Mouse (Mus musculus) gastrocnemius, postnatal 4 days (tissue): ENCODE measurements around the gene Gpc1. TPM values are rescaled to one million over a fixed set of nuclear protein-coding genes. Genes with fewer than 3 reads are reported as not detected.

Experiments
- microRNA-seq: library from miRNA; unstranded; fragments of <30 nt; microRNA quantifications from one replicate; pipeline ENCODE4 v1.2.0, GENCODE M21; 2021
- total RNA-seq, 2 experiments: library from RNA; stranded (reverse); gene quantifications; 2 replicates each; pipeline ENCODE4 v1.2.3; 2021

Gene Gpc1
- total RNA-seq, 2 experiments from 2014 or later, result 238 to 250 TPM

Small RNAs within 50 kb of the gene (microRNA-seq; reads per million reads assigned to microRNA genes)
- gene Mir149, result 2,209 reads per million, percentile 83 among the genes with 10 or more reads in this experiment

Other genes with a start within 250 kb of the Gpc1 start
- not detected for gene Olfr1412, start 245.9 kb upstream of the Gpc1 start, total RNA-seq
- gene Olfr1411, start 237.2 kb upstream of the Gpc1 start, total RNA-seq, result not detected
- gene Olfr1410, start 225.9 kb upstream of the Gpc1 start, total RNA-seq, result not detected
- gene Olfr12, start 213.9 kb upstream of the Gpc1 start, total RNA-seq, result not detected
- gene Cops9, start 189.7 kb upstream of the Gpc1 start, total RNA-seq, result 100 to 1,000 TPM; 241 to 255 TPM
- under 1 TPM in 1 of 2 experiments, not detected in 1; 0.57 TPM for gene Otos, start 182.8 kb upstream of the Gpc1 start, total RNA-seq
- gene Ankmy1, start 71.3 kb downstream of the Gpc1 start, total RNA-seq, result under 1 TPM; 0.52 to 0.70 TPM
- 10 to 100 TPM; 22.2 to 23.1 TPM for gene Dusp28, start 75.3 kb downstream of the Gpc1 start, total RNA-seq
- 10 to 100 TPM; 63.6 to 65.5 TPM for gene Rnpepl1, start 79.1 kb downstream of the Gpc1 start, total RNA-seq
- gene Capn10, start 102.7 kb downstream of the Gpc1 start, total RNA-seq, result 10 to 100 TPM; 12.6 to 13.8 TPM
- gene Gpr35, start 119.2 kb downstream of the Gpc1 start, total RNA-seq, result under 1 TPM; 0.13 to 0.66 TPM
- not detected for gene Aqp12, start 174.7 kb downstream of the Gpc1 start, total RNA-seq